Mouse (Mus musculus) embryonic facial prominence, embryonic 13.5 days (tissue): ENCODE data around the gene Hadh. TPM values are rescaled to one million over a fixed set of nuclear protein-coding genes. Genes with fewer than 3 reads are reported as not detected.

Experiments used
- ATAC-seq: fragments of 200-750 bp; cut with Nextera tagmentation; 2 replicates; pipeline ENCODE4 v1.8.0; 2017; ENCODE audit warnings: low read depth; ENCODE audit not compliant: insufficient number of reproducible peaks, insufficient read depth, low FRiP score, low TSS enrichment
- H3K27ac ChIP-seq: fragments of 300-500 bp; sonication (generic); 2 replicates; pipeline ENCODE4 v1.5.1; 2015; ENCODE audit warnings: moderate library complexity, mild to moderate bottlenecking, inconsistent platforms
- H3K27me3 ChIP-seq: fragments of 300-500 bp; sonication (generic); 2 replicates; pipeline ENCODE4 v1.6.1; 2015; ENCODE audit warnings: mild to moderate bottlenecking, inconsistent platforms
- H3K36me3 ChIP-seq: fragments of 300-500 bp; sonication (generic); 2 replicates; pipeline ENCODE4 v1.6.1; 2015; ENCODE audit warnings: mild to moderate bottlenecking, inconsistent platforms
- H3K4me1 ChIP-seq: fragments of 300-500 bp; sonication (generic); 2 replicates; pipeline ENCODE4 v1.6.1; 2015; ENCODE audit warnings: inconsistent platforms
- H3K4me2 ChIP-seq: fragments of 300-500 bp; sonication (generic); 2 replicates; pipeline ENCODE4 v1.6.1; 2015; ENCODE audit warnings: moderate library complexity, mild to moderate bottlenecking, inconsistent platforms
- H3K4me3 ChIP-seq: fragments of 300-500 bp; sonication (generic); 2 replicates; pipeline ENCODE4 v1.5.1; 2015; ENCODE audit warnings: mild to moderate bottlenecking, inconsistent platforms
- H3K9ac ChIP-seq: fragments of 300-500 bp; sonication (generic); 2 replicates; pipeline ENCODE4 v1.6.1; 2015; ENCODE audit warnings: mild to moderate bottlenecking, inconsistent platforms
- H3K9me3 ChIP-seq: fragments of 300-500 bp; sonication (generic); 2 replicates; pipeline ENCODE4 v1.6.1; 2016; ENCODE audit warnings: inconsistent platforms
- WGBS: fragments of 180-500 bp; shearing (Covaris S2); methylation state at CpG from one replicate; pipeline ENCODE4 v1.1.7; 2015; ENCODE audit warnings: mixed read lengths; 5-methylcytosine and 5-hydroxymethylcytosine counted together
- polyA plus RNA-seq: library from polyadenylated mRNA; unstranded; fragments of >200 nt; fragmentation: Nextera tagmentation; extraction: Ambion mirVana; gene quantifications from 2 replicates; pipeline ENCODE4 v1.2.1, GENCODE M21; 2015

Gene Hadh
- polyA plus RNA-seq, 1 experiment from 2014 or later = 106 TPM

GRCm38 (mm10) chr3:131212200-131212599 is 59.7 kb downstream of the Hadh start:
- no peak overlapping the region for H3K4me2 ChIP-seq
- H3K27ac ChIP-seq = no peak overlapping the region
- H3K9ac ChIP-seq = no peak overlapping the region
- no peak for ATAC-seq
- no peaks in the 10 kb centered on the region for H3K27me3 ChIP-seq
- peaks cover 8% of the 10 kb centered on the region; the same call in 1 of the 2 replicates for H3K4me1 ChIP-seq
- no peak overlapping the region for H3K4me3 ChIP-seq
- H3K9me3 ChIP-seq = no peaks in the 10 kb centered on the region
- 84% methylated on average over 7 of the region's 7 CpGs for WGBS
- peaks cover 27% of the 10 kb centered on the region for H3K36me3 ChIP-seq

DNA sequence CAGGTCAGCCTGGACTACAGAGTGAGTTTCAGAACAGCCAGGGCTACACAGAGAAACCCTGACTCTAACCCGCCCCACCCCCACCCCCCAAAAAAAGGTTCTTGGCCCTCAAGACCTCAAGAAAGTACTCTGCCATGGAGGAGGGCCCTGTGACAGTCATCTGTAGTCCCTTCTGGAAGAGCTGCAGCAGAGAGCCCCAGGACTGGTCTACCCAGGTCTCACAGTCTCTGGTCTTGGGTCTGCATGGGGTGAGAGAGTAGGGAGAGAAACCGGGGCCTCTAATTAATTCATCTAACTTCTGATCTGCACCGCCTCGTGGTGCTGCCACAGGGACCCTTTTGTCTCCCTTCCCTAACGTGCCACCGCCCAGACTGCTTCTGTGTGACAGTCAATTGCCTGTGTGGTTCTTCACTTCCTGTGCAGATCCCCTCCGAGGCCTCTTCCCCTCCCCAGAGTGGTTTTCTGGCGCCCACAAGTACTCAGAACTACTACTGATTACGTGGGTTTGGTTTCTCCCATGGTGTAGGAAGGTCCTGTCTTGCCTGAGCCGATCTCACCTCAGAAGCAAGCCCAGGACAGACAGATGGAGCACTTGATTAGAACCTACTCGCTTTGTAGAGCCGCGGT is 63.5 kb downstream of the Hadh start:
- ATAC-seq = 0 out of 2 replicates have a peak, but pooled peaks have one; percentile 32
- peaks cover 40% of the 10 kb centered on the region for H3K36me3 ChIP-seq
- no peaks in the 10 kb centered on the region for H3K27me3 ChIP-seq
- no peaks in the 10 kb centered on the region for H3K9me3 ChIP-seq
- H3K9ac ChIP-seq = no peak overlapping the region
- H3K4me1 ChIP-seq = peaks cover 5% of the 10 kb centered on the region; the same call in 1 of the 2 replicates
- no peak overlapping the region for H3K27ac ChIP-seq
- WGBS = 63% methylated on average over 13 of the region's 13 CpGs
- no peak overlapping the region for H3K4me3 ChIP-seq
- no peak overlapping the region for H3K4me2 ChIP-seq

DNA sequence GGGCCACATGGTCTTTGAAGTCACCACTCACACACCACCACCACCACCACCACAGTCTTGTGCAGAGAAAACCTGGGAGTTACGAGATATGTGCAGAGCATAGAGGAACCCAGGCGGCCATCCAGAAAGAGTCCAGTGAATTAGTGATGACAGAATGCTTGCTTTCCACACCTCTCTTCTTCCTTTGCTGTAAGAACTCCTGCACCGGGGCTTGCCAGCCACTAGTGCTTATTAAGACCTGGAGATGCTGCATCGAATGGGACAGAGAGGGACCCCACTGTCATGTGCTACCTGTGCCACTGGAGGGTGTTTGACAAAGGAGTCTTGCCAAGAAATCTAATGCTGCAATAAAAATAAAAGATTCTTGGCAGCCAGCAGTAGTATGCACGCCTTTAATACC is 64.1 kb downstream of the Hadh start:
- peaks cover 45% of the 10 kb centered on the region for H3K36me3 ChIP-seq
- H3K9ac ChIP-seq = no peak overlapping the region
- no peak overlapping the region for H3K4me3 ChIP-seq
- no peaks in the 10 kb centered on the region for H3K27me3 ChIP-seq
- ATAC-seq = no peak
- WGBS = 81% methylated on average over 5 of the region's 5 CpGs
- no peak overlapping the region for H3K4me2 ChIP-seq
- no peaks in the 10 kb centered on the region for H3K9me3 ChIP-seq
- H3K27ac ChIP-seq = no peak overlapping the region
- peaks cover 5% of the 10 kb centered on the region for H3K4me1 ChIP-seq

- Histone ChIP-seq H3K9ac (no peak overlapping the region), H3K27me3 (no peaks in the 10 kb centered on the region), H3K9me3 (no peaks in the 10 kb centered on the region), H3K4me3 (no peak overlapping the region), H3K4me1 (peaks cover 10% of the 10 kb centered on the region), H3K4me2 (no peak overlapping the region), H3K36me3 (peaks cover 35% of the 10 kb centered on the region), H3K27ac (peak overlapping the region; percentile 1; the same call in 1 of the 2 replicates)
- no peak for ATAC-seq
- WGBS = 18% methylated on average over 7 of the region's 7 CpGs
Observed at GRCm38 (mm10) chr3:131202311-131202710, 69.6 kb downstream of the Hadh start.

DNA sequence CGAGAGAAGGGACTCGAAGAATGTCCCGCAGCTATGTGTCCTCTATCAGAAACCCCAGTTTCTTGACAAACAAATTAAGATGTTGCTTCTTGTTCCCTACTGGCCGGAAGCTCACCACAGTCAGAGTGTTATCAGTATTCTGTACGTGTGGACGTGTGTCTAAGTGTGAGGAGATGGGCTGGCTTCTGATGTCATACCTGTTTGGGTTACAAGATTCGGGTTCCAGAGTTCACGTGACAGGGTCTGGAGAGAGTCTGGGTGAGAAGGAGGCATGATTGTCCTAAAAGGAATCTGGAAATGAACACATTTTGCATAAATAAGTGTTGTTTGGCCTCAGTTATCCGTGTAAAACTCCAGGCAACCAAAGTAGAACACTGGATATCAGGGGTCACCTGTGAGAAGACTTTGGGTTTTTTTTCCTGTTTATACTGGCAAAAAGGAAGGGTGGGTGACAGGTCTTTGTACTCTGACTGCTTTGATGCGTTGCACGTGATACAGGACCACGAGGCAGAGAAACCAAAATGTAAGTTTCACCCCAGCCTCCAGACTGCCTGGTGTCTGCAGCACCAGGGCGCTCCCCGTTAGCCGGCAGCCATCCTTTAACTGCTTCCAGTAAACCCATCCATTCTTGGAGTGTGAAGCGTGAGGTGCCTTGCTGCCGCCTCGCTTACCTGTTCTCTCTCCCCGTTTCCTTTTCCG is 72.2 kb downstream of the Hadh start:
- no peak overlapping the region for H3K4me3 ChIP-seq
- H3K27ac ChIP-seq = no peak overlapping the region
- 66% methylated on average over 20 of the region's 20 CpGs for WGBS
- H3K4me2 ChIP-seq = peak overlapping the region; percentile 3; the same call in 1 of the 2 replicates
- no peaks in the 10 kb centered on the region for H3K9me3 ChIP-seq
- peaks cover 23% of the 10 kb centered on the region for H3K36me3 ChIP-seq
- H3K9ac ChIP-seq = no peak overlapping the region
- no peak for ATAC-seq
- peaks cover 27% of the 10 kb centered on the region for H3K4me1 ChIP-seq
- no peaks in the 10 kb centered on the region for H3K27me3 ChIP-seq

DNA sequence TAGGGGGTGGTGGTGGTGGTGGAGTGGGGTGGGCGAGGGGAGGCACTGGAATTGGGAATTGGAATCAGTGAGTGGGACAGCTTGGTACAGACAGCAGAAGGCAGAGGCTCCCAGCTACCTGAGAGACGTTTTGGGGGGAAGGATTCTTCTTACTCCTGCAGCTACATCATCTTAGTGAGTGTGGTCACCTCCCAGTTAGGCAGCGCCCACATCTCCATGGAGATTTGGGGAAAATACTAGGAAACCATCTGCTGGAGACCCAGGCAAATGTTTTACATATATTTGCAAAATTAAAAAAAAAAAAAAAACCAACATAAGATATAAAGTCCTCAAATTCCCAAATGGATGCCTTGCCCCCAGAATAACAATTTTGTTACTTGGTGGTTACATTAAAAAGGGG is 72.9 kb downstream of the Hadh start:
- no peak overlapping the region for H3K4me3 ChIP-seq
- 80% methylated on average over 3 of the region's 3 CpGs for WGBS
- peaks cover 31% of the 10 kb centered on the region for H3K4me1 ChIP-seq
- H3K4me2 ChIP-seq = no peak overlapping the region
- no peaks in the 10 kb centered on the region for H3K9me3 ChIP-seq
- no peak overlapping the region for H3K27ac ChIP-seq
- H3K9ac ChIP-seq = no peak overlapping the region
- H3K36me3 ChIP-seq = peaks cover 23% of the 10 kb centered on the region
- ATAC-seq = no peak
- no peaks in the 10 kb centered on the region for H3K27me3 ChIP-seq

DNA sequence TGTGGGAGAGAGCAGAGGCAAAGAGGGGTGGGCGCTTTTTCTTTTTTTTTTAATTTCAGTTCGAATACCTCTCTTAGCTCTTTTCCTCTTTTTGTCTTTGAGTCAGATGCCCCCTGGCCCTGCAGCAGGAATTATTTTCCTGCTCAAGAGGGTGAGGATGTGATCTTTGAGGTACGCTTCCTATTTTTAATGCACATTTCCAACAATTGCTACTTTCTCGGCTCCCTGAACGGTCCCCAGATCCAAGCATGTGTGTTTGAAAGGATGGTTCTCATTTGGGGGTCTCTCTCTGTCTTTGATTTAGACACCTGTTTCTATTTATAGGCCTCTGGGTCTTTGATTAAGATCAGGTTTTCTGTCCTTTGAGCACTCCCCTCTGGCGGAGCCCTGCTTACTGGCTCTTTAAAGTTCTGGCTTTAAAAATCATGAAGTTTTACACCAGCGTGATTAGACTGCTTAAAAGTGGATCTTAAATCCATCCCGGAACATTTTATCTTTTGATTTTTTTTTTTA is 75.3 kb downstream of the Hadh start:
- Histone ChIP-seq H3K27ac (peak overlapping the region; percentile 55; the same call in 1 of the 2 replicates), H3K4me1 (peaks cover 21% of the 10 kb centered on the region), H3K9me3 (no peaks in the 10 kb centered on the region), H3K4me2 (no peak overlapping the region), H3K4me3 (no peak overlapping the region), H3K27me3 (no peaks in the 10 kb centered on the region), H3K9ac (no peak overlapping the region), H3K36me3 (peaks cover 23% of the 10 kb centered on the region)
- 25% methylated on average over 8 of the region's 8 CpGs for WGBS
- no peak for ATAC-seq

- 30% methylated on average over 10 of the region's 10 CpGs for WGBS
- Histone ChIP-seq H3K36me3 (peaks cover 23% of the 10 kb centered on the region), H3K4me3 (no peak overlapping the region), H3K4me2 (no peak overlapping the region), H3K4me1 (peaks cover 25% of the 10 kb centered on the region), H3K27ac (peak overlapping the region; percentile 55; the same call in 1 of the 2 replicates), H3K9ac (no peak overlapping the region), H3K27me3 (no peaks in the 10 kb centered on the region), H3K9me3 (no peaks in the 10 kb centered on the region)
- no peak for ATAC-seq
Observed at GRCm38 (mm10) chr3:131196050-131196449, 75.9 kb downstream of the Hadh start.

DNA sequence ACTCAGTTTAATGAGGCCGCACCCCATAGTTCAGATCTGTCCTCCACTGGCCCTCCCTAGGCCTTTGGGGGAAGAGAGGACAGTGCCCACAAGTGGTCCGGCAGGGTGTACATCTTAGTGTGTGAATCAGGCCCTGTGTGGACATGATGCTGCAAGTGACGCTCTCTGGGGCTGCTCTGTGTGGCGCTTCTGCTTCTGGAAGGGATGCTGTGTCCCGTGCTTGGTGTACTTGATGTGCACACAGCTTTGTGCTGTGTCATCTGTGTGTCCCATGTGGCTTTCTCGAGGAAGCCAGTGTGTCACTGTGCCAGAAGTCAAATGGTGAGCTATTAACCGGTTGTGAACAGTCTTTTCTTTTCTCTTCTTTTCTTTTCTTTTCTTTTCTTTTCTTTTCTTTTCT is 80.4 kb downstream of the Hadh start:
- Histone ChIP-seq H3K4me2 (no peak overlapping the region), H3K27ac (no peak overlapping the region), H3K36me3 (peaks cover 29% of the 10 kb centered on the region), H3K9ac (no peak overlapping the region), H3K4me1 (peaks cover 52% of the 10 kb centered on the region), H3K4me3 (no peak overlapping the region), H3K27me3 (no peaks in the 10 kb centered on the region), H3K9me3 (no peaks in the 10 kb centered on the region)
- no peak for ATAC-seq
- WGBS = 77% methylated on average over 7 of the region's 7 CpGs

DNA sequence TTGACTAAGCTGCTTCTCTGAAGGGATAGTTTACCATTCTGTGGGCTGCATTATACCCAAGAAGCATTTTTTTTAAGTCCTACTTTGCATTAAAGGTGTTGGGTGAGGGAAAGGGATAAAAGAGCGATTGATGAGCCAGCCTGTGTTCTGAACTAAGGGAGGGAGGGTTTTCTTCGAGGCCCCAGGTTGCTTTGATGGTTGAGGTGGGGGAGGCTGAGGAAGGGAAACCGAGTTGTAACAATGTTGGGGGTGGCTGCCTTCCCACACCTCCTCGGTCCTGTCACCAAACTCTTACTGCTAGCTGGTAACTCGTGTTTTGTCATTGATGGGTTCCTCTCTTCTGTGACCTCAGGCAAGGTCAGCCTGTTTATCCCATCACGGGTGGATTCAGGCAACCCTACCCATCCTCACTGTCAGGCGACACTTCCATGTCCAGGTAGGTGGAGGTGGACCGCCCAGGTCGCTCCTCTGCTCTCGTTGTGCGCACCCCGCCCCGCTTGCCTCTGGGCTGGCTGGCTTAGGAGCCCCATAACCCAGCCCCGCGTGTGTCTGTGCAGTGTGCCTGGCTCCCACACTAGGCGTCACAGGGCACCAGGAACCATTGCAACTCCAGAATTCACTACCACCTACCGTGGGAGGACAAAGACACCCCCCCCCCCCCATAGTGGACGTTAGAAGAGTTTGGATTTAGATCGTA is 81.1 kb downstream of the Hadh start:
- Histone ChIP-seq H3K9ac (no peak overlapping the region), H3K27me3 (no peaks in the 10 kb centered on the region), H3K9me3 (no peaks in the 10 kb centered on the region), H3K4me3 (no peak overlapping the region), H3K4me2 (no peak overlapping the region), H3K4me1 (peaks cover 46% of the 10 kb centered on the region), H3K27ac (no peak overlapping the region), H3K36me3 (peaks cover 32% of the 10 kb centered on the region)
- ATAC-seq = no peak
- WGBS = 80% methylated on average over 19 of the region's 19 CpGs

GRCm38 (mm10) chr3:131190239-131190638 is 81.7 kb downstream of the Hadh start:
- ATAC-seq = no peak
- Histone ChIP-seq H3K27me3 (no peaks in the 10 kb centered on the region), H3K9me3 (no peaks in the 10 kb centered on the region), H3K27ac (peak overlapping the region; percentile 0; the same call in 1 of the 2 replicates), H3K4me2 (0 out of 2 replicates have a peak overlapping the region, but pooled peaks have one; percentile 30), H3K9ac (no peak overlapping the region), H3K4me3 (no peak overlapping the region), H3K4me1 (peaks cover 40% of the 10 kb centered on the region), H3K36me3 (peaks cover 29% of the 10 kb centered on the region)
- WGBS = 42% methylated on average over 11 of the region's 11 CpGs
